Mouse (Mus musculus) lung, postnatal 36 days (tissue): ENCODE data around the gene Oxa1l.

Experiments used
- DNase-seq: peaks from one replicate; pipeline ENCODE4 v3.0.0; 2022; ENCODE audit warnings: mixed read lengths

The Oxa1l gene

GRCm38 (mm10) chr14:54409980-54410810 lies 49.6 kb downstream of the Oxa1l start:
- peak; percentile 77 for DNase-seq

DNA sequence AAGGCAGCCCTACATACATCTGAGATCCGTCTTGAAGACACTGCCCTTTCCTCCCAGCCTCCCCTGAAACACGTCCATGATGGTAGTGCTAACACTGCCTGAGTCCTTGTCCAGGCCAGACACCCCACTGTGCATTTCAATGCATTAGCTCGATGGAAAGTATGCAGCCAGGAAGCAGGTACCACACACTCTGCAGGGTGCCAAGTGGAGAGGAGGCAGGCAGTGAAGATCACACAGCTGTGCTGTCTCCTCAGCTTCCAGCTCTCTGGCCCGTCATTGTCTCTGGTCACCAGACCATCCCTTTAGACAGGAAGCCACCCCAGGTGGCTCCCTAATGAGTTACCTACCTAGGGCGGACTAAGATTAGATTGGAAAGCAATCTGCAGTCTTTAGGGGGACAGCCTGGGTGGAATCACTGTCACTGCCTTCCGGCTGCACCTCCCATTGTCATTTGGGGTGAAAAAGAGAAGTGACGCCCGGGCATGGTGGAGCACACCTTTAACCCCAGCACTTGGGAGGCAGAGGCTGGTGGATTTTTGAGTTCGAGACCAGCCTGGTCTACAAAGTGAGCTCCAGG lies 51.5 kb downstream of the Oxa1l start:
- DNase-seq, result no peak

- DNase-seq, result peak; percentile 79
Observed at GRCm38 (mm10) chr14:54412629-54413170, 52.1 kb downstream of the Oxa1l start.

DNA sequence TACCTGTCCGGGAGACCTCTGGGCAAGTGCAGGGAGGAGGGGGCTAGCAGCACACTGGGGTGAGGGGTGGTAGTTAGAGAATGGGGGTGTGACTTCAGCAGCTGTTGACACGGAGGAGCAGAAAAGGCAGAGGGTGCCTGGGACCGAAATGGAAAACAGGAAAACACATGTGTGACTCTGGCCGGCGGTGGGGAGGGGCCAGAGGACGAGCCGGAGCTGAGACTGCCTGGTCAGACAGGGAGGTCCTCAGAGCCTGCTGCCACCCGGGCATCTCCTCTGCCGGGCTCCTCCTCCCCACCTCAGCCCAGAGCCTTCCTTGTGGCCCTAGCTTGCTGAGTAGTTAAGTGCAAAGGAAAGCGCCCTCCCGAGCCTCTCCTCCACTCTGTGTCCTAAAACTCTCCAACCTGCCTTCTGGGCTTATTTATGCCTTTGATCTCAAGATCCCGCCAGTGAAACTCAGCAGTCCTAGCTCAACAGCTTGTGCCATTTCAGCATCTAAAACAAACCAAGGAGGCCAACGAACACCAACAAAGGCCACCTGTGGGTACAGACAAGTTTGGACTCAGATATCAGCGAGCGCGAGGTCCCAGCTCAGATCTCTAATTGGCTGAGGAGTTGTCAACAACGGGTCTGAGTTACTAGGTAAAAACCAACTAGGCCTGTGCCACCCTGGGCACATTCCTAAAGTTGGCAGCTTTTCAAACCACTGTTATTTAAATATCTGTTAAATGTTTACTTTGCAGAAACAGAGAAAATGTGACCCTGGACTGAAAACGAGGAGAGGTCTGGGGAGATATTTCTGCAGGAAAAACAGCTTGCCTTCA lies 53.5 kb downstream of the Oxa1l start:
- DNase-seq, result peak; percentile 64

DNA sequence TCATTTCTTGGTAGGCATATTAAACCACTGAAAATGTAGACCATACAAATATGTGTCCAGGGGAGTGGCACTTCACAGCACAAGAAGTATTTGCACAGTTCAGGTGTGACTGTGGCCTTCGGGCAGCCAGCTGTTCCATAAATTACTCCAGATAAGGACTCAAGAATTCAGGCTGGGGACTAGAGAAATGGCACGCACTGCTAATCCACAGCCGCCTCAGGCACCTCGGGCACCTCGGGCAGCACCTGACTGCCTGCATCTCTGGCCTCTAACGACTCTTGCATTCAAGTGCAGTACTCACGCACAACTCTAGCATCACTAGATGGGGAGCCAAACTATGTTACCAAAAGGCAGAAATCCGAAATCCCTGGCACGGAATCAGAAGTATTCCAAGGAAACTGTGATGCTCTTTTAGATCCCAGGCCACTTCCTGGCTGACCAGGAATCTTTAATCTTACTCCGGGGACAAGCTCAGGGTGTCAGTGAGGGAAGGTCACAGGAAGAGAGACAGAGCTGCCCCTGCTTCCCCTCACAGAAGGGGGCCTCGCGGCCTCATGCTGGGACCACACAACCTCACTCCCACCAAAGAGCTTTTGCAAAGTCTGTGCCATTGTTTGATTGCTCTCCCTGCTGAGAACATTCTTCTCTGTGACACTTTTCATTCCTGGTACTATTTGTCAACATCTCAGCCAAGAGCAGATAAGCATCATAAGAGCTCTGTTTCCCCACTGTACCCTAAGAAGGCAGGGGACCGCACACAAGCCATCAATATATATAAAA lies 54.8 kb downstream of the Oxa1l start:
- DNase-seq, result peak; percentile 59

DNA sequence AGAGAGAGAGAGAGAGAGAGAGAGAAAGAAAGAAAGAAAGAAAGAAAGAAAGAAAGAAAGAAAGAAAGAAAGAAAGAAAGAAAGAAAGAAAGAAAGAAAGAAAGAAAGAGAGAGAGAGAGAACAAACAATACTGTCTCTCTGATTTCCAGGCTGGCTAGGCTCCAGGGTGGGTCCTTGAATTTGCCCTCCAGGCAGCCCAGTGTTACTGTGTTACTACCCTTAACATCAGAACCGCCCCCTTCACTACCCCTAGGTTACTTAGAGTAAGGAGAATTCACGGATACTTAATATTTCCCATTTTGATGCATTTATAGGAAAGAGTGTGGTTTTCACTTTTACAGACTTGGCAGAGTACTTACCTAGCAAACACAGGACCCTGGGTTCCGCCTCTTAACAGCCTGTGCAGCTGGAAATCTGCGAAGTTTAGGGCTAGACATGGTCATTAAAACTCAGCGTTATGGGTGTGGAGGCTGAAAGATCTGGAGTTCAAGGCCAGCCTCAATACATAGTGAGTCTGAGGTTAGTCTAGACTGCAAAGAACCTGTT lies 55.7 kb downstream of the Oxa1l start:
- DNase-seq, result no peak

DNA sequence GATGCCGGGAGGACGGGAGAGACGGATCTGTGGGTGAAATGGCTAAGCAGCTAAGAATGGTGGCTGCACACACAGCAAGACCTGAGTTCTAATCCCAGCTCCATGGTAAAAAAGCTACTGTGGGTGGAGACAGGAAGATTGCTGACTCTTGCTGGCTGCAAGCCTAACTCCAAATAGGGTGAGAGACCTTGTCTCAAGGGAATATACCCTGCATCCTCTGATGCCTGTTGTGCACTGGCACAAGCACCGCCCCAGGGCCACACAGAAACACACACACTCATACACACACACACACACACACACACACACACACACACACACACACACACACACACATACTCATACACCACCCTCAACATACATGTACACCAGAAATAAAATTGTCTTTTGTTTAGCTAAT lies 56.2 kb downstream of the Oxa1l start:
- no peak for DNase-seq

- peak; percentile 54 for DNase-seq
Observed at GRCm38 (mm10) chr14:54417623-54418081, 57.0 kb downstream of the Oxa1l start, which contains the start of gene Slc7a7. TSS of gene Slc7a7 (minus strand) at chr14:54417780.
